Mouse (Mus musculus): ENCODE results near the gene Cacna2d1. TPM values are rescaled to one million over a fixed set of nuclear protein-coding genes. Genes with fewer than 3 reads are reported as not detected.

Gene Cacna2d1
- polyA plus RNA-seq, 1 experiment from 2014 or later = 41.3 TPM

DNA sequence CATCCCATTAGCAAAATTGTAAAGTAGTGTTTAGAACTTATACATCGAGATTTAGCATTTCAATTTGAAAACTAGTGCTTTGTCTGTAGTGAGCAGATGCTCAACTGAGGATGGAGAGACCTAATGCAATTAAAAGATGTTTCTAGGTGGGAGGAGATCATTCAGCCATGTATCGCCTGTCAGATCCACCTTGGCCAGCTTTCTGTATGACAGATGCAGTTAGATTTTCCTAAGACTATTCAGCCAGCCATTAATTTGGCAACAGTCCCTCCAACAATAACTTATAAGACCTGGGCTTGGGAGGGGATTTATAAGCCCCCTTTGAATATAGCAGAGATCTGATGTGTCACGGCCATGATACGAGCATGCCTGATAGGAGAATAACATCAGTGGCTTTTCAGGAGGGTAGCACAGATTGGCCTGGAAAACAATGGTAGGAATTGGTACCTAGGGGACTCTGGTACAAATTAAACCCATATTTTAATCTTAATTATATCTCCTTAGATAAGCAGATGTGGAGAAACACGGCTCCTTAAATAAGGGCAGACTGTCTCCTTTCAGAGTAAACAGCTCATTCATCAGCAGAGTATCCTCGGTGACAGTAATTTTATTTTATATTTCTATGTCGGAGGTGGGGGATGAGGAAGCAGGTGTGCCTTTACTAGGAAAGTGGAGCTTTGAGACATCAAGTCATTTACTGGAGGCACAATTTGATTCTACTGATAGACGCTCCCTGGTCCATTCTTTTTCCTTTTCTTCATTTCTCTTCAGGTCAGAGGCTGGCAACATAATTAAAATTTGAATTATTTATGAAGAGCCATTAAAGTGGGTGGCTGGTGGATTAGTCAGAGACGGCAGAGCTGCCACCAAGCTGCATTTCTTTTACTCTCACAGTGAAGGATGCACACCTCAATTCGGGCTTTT is 152.8 kb downstream of the Cacna2d1 start:
- ATAC-seq (ENCODE audit: low FRiP score) = peak; percentile 85
- H3K27ac ChIP-seq = peak overlapping the region; percentile 85

DNA sequence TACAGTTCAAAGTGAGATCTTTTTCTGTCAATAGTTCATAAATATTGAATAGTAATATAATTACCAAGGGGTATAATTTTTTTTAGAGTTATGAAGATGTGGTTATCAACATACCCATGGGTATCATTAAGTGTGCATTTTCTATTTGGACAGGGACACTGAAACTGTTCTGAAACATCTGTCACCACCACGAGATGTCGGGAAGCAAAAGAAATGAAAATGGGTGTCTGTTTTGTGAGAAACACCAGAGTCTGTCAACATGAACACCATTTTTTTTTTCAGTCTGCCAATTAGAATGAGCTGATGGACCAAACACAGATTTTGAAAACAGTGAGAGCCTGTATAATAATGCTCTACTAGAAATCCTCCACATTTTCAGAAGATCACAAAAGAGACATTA is 153.5 kb downstream of the Cacna2d1 start:
- no peaks in the 10 kb centered on the region for H3K4me1 ChIP-seq
- H3K9ac ChIP-seq = no peak overlapping the region
- H3K27ac ChIP-seq = peak overlapping the region; percentile 71
- ATAC-seq (ENCODE audit: low FRiP score) = peak; percentile 46
- no peak overlapping the region for H3K4me3 ChIP-seq
- no peaks in the 10 kb centered on the region for H3K9me3 ChIP-seq (replicated peaks)
- WGBS = 50% methylated on average over 2 of the region's 2 CpGs
- no peaks in the 10 kb centered on the region for H3K27me3 ChIP-seq
- H3K4me2 ChIP-seq (replicated peaks) = no peak overlapping the region
- H3K36me3 ChIP-seq = no peaks in the 10 kb centered on the region

More for the DNA sequence above, 152.8 kb downstream of the Cacna2d1 start:
- Histone ChIP-seq H3K4me3 (no peak overlapping the region), H3K4me1 (no peaks in the 10 kb centered on the region), H3K9ac (no peak overlapping the region), H3K9me3 (replicated peaks) (no peaks in the 10 kb centered on the region), H3K27me3 (no peaks in the 10 kb centered on the region), H3K4me2 (replicated peaks) (peak overlapping the region; percentile 21), H3K36me3 (no peaks in the 10 kb centered on the region)
- WGBS = 51% methylated on average over 10 of the region's 10 CpGs

DNA sequence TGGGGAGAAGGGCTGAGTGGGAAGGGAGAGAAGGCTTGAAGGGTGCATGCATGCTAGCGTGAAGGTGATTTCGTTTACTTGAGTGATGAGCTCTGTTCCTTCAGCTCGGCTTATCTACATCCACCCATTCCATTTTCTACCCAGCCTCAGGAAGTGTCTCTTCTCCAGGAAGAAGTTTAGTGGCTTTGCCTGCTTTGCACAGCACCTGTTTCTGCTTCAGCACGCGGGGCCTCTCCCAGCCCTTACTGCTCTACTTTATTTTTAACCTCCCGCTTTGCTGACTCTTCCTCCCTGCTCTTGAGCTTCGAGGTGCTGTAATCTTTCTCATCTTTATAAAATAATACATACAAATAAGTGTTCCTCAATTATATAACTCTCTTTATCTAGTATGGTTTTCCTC is 158.0 kb downstream of the Cacna2d1 start:
- Histone ChIP-seq H3K4me2 (replicated peaks) (no peak overlapping the region), H3K9me3 (replicated peaks) (no peaks in the 10 kb centered on the region), H3K4me3 (no peak overlapping the region), H3K4me1 (no peaks in the 10 kb centered on the region), H3K36me3 (no peaks in the 10 kb centered on the region), H3K27ac (no peak overlapping the region), H3K9ac (no peak overlapping the region), H3K27me3 (no peaks in the 10 kb centered on the region)
- ATAC-seq (ENCODE audit: low FRiP score) = no peak
- WGBS = 90% methylated on average over 7 of the region's 7 CpGs

DNA sequence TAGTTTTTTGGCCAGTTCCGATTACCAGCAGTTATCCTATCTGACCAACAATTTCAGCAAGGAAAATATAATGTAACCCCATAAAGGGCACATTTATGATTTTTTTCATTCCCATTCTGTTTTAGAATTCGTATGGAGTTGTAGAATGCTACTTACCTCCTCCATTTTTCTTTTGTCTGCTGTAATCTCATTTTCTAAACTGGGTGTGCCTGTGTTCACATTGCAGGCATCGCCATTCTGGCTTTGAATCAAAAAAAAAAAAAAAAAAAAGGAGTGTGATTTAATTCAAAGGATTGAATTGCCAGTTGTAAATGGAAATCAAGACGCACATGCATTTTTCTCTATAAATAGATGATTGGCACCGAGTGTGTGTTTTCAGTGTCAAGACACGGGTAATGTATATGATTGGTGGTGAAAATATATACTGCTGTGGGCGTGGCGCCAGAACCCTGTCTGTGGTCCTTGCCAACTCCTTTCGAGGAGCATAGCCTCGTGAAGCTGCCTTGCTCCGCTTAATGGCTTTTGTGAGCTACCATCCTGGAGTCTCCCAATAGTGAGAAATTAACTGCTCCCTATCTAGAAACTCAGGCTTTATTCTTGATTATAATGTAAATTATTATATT is 158.7 kb downstream of the Cacna2d1 start:
- no peak for ATAC-seq (ENCODE audit: low FRiP score)
- Histone ChIP-seq H3K27ac (no peak overlapping the region), H3K9me3 (replicated peaks) (no peaks in the 10 kb centered on the region), H3K9ac (no peak overlapping the region), H3K4me2 (replicated peaks) (no peak overlapping the region), H3K4me1 (no peaks in the 10 kb centered on the region), H3K27me3 (no peaks in the 10 kb centered on the region), H3K4me3 (no peak overlapping the region), H3K36me3 (no peaks in the 10 kb centered on the region)
- 89% methylated on average over 11 of the region's 11 CpGs for WGBS

DNA sequence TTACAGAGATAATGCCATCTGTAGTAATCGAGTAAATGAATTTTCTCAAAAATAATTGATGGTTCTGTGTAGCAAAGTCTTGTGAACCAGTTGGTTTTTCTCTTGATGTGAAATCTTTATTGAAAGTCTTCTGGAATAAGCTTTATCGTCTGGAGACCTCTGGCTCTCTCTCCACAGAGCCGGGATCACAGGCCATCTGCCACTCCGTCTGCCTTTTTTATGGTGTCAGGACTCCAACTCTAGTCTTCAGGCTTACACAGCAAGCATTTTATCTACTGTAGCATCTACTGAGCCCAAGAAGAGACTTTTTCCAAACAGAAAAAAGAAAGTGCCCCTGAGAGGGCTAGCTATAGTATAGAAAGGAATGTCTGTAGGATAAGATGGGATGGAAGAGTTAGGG is 160.9 kb downstream of the Cacna2d1 start:
- Histone ChIP-seq H3K4me2 (replicated peaks) (no peak overlapping the region), H3K36me3 (no peaks in the 10 kb centered on the region), H3K9me3 (replicated peaks) (no peaks in the 10 kb centered on the region), H3K4me3 (no peak overlapping the region), H3K4me1 (no peaks in the 10 kb centered on the region), H3K9ac (no peak overlapping the region), H3K27me3 (no peaks in the 10 kb centered on the region), H3K27ac (no peak overlapping the region)
- 82% methylated on average over 4 of the region's 4 CpGs for WGBS
- ATAC-seq (ENCODE audit: low FRiP score) = no peak

DNA sequence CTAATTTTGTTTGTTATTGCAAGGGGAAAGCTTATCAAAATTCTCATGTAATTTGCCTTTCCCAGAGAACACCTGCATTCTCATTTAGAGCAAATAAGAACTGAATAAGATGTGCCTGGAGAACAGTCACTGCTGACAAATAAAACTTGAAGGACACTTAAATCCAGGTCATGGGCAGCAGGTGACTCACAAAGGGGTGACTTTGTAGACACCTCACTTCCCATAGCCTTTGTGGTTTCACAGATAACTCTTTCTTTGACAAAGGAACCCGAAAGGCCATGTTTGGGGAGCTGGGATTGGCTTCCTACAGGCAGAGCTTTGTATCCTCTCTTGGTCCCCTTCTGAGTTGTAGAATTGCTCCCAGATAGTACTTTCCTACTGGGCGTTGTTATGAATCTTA is 164.3 kb downstream of the Cacna2d1 start:
- H3K27ac ChIP-seq = no peak overlapping the region
- H3K27me3 ChIP-seq = no peaks in the 10 kb centered on the region
- H3K4me1 ChIP-seq = no peaks in the 10 kb centered on the region
- no peak for ATAC-seq (ENCODE audit: low FRiP score)
- H3K9ac ChIP-seq = no peak overlapping the region
- H3K4me2 ChIP-seq (replicated peaks) = no peak overlapping the region
- 77% methylated on average over 2 of the region's 2 CpGs for WGBS
- no peaks in the 10 kb centered on the region for H3K36me3 ChIP-seq
- H3K4me3 ChIP-seq = no peak overlapping the region
- no peaks in the 10 kb centered on the region for H3K9me3 ChIP-seq (replicated peaks)

DNA sequence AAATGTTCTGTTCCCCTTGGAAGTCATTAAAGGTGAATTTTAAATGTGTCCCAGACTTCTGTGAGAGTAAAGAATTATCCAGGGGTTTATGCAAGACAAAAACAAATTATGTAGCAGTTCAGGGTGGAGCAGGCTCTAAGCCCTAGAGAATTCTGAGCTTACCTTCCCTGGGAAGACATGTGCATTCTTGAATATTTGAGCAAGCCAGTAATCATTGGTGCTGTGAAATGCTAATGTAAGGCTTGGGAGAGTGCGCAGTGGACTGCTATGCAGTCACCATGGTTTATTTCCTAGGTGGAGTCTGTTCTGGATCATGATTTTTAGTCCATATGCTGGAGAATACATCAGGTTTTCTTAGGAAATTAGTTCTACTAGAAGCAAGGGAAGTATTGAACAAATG is 167.3 kb downstream of the Cacna2d1 start:
- Histone ChIP-seq H3K4me1 (no peaks in the 10 kb centered on the region; the same call in 1 of the 2 replicates), H3K4me3 (no peak overlapping the region), H3K9me3 (replicated peaks) (no peaks in the 10 kb centered on the region), H3K4me2 (replicated peaks) (no peak overlapping the region), H3K27ac (no peak overlapping the region), H3K36me3 (no peaks in the 10 kb centered on the region), H3K27me3 (no peaks in the 10 kb centered on the region), H3K9ac (no peak overlapping the region)
- no peak for ATAC-seq (ENCODE audit: low FRiP score)
- WGBS = 87% methylated on average over 1 of the region's 1 CpGs

DNA sequence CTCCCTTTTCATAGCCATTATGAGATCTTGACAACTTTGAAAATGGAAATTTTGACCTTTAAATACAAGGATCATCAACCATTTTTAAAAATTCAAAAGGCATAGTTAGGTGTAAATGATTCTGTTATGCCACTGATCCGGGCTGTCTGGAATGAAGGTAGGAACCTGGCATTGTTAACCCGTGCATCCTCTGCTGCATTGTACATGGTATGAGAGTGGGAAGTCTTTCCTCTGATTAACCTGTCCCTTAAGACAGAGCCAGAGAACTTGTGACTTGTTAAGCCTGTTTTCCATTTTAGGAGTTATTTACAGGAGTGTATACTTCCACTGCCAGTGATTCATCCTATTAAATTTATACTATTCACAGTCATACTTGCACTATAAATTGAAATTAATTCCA is 171.2 kb downstream of the Cacna2d1 start:
- H3K9me3 ChIP-seq (replicated peaks) = no peaks in the 10 kb centered on the region
- no peaks in the 10 kb centered on the region; the same call in 1 of the 2 replicates for H3K4me1 ChIP-seq
- no peak overlapping the region for H3K9ac ChIP-seq
- H3K4me2 ChIP-seq (replicated peaks) = no peak overlapping the region
- no peaks in the 10 kb centered on the region for H3K36me3 ChIP-seq
- H3K27me3 ChIP-seq = no peaks in the 10 kb centered on the region
- WGBS = 48% methylated on average over 2 of the region's 2 CpGs
- no peak overlapping the region for H3K27ac ChIP-seq
- 0 out of 2 replicates have a peak, but pooled peaks have one; percentile 8 for ATAC-seq (ENCODE audit: low FRiP score)
- no peak overlapping the region for H3K4me3 ChIP-seq

DNA sequence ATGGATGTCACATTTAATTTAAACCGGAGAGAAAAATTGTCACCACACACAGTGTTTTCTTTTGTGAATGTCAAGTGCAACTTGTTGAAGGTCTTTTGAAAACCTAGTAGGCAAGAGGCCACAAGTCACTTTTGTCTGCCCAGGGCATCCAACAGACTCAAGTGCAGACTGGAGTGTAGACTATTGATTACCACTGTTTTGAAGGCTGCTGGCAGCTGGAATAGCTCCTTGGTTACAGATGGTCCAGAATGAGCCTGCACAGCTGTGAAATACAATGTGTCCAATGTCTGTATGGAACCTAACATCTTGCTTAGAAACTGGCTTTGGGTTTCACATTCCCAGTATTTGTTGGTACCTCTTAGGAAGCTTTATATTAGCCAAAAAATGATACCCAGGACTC is 176.2 kb downstream of the Cacna2d1 start:
- no peaks in the 10 kb centered on the region for H3K36me3 ChIP-seq
- no peak overlapping the region for H3K4me3 ChIP-seq
- no peak for ATAC-seq (ENCODE audit: low FRiP score)
- no peaks in the 10 kb centered on the region for H3K27me3 ChIP-seq
- no peaks in the 10 kb centered on the region; the same call in 1 of the 2 replicates for H3K4me1 ChIP-seq
- H3K9ac ChIP-seq = no peak overlapping the region
- H3K27ac ChIP-seq = no peak overlapping the region
- no peak overlapping the region for H3K4me2 ChIP-seq (replicated peaks)
- H3K9me3 ChIP-seq (replicated peaks) = no peaks in the 10 kb centered on the region
- 65% methylated on average over 1 of the region's 1 CpGs for WGBS

DNA sequence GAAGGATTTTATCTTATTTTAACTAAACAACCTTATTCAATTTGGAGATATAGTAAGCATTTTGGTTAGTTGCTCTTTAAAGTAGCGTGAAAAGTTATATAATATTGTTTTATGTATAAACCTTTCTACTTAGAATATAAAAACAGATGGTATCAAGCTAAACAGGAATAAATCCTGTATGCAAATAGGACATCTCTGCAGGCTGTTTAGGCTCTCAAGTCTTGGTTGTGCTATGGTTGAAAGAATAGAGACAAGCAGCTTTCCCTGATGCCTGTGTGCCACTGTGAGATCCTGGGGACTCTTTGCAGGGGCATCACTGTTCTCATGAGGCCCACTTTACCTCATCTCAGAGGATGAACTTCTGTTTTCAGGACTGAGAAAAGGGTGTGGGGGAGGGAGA is 179.4 kb downstream of the Cacna2d1 start:
- Histone ChIP-seq H3K9ac (no peak overlapping the region), H3K36me3 (no peaks in the 10 kb centered on the region), H3K27ac (no peak overlapping the region), H3K4me2 (replicated peaks) (no peak overlapping the region), H3K9me3 (replicated peaks) (no peaks in the 10 kb centered on the region), H3K4me3 (no peak overlapping the region), H3K4me1 (no peaks in the 10 kb centered on the region), H3K27me3 (no peaks in the 10 kb centered on the region)
- ATAC-seq (ENCODE audit: low FRiP score) = no peak
- WGBS = 84% methylated on average over 1 of the region's 1 CpGs

DNA sequence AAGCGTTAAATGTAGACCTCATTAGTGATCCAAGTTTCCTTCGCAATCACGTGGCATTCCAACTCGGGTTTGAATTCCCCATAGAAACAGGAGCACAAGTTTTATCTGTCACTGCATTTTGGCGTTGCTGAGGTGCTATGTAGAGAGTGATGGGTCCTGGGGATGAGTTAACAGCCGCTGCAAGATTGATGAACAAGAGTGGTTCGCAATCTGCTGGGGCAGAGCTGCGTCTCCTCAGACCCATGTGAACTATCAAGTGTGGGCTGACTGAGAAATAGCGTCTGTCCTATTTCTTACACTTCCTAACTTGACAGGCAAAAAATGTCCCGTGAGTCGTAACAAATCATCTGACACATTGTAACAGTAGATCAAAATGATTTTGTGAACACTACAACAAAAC is 186.8 kb downstream of the Cacna2d1 start:
- no peak for ATAC-seq (ENCODE audit: low FRiP score)
- Histone ChIP-seq H3K27me3 (no peaks in the 10 kb centered on the region), H3K36me3 (no peaks in the 10 kb centered on the region), H3K9ac (no peak overlapping the region), H3K4me1 (no peaks in the 10 kb centered on the region), H3K27ac (no peak overlapping the region), H3K4me3 (no peak overlapping the region), H3K9me3 (replicated peaks) (no peaks in the 10 kb centered on the region), H3K4me2 (replicated peaks) (no peak overlapping the region)
- WGBS = 68% methylated on average over 11 of the region's 11 CpGs

DNA sequence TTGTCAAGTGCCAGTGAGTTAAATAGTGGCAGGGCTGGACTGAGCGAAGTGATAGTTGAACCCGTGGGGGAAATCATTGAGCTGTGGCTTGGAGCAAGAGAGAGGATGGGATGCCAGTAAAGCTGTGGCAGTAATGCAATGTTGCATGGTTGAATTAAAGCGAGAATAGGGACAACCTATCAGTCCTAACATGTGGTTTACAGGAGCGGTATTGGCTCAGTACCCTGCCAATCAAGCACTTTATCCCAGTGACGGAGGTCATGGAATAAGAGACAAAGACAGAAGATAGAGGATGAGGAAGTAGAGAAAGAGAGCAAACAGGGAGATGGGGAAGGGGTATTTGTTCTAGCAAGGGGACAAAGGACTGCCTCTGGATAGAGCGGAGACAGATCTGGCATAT is 187.6 kb downstream of the Cacna2d1 start:
- ATAC-seq (ENCODE audit: low FRiP score) = no peak

More for the DNA sequence above, 187.6 kb downstream of the Cacna2d1 start:
- no peak overlapping the region for H3K27ac ChIP-seq
- no peak overlapping the region for H3K4me3 ChIP-seq
- H3K4me2 ChIP-seq (replicated peaks) = no peak overlapping the region
- no peaks in the 10 kb centered on the region for H3K27me3 ChIP-seq
- H3K4me1 ChIP-seq = no peaks in the 10 kb centered on the region
- WGBS = 86% methylated on average over 6 of the region's 6 CpGs
- H3K9ac ChIP-seq = no peak overlapping the region
- no peaks in the 10 kb centered on the region for H3K9me3 ChIP-seq (replicated peaks)
- H3K36me3 ChIP-seq = no peaks in the 10 kb centered on the region

Measured in hindbrain, embryonic 12.5 days (tissue).